Mouse (Mus musculus) liver, embryonic 16.5 days (tissue): ENCODE results near the gene Tstd2. TPM values are rescaled to one million over a fixed set of nuclear protein-coding genes. Genes with fewer than 3 reads are reported as not detected.

Source experiments
- ATAC-seq: fragments of 200-750 bp; cut with Nextera tagmentation; 2 replicates; pipeline ENCODE4 v1.8.0; 2017; ENCODE audit warnings: low read depth, mild to moderate bottlenecking, moderate number of reproducible peaks, moderate library complexity
- H3K27ac ChIP-seq: fragments of 300-500 bp; sonication (generic); 2 replicates; pipeline ENCODE4 v1.5.1; 2014; ENCODE audit warnings: mild to moderate bottlenecking, low read length
- H3K27me3 ChIP-seq: fragments of 300-500 bp; sonication (generic); 2 replicates; pipeline ENCODE4 v1.6.1; 2014; ENCODE audit warnings: low read depth, low read length, mixed read lengths; ENCODE audit not compliant: control insufficient read depth, insufficient read depth
- H3K36me3 ChIP-seq: fragments of 300-500 bp; sonication (generic); 2 replicates; pipeline ENCODE4 v1.6.1; 2014; ENCODE audit warnings: mild to moderate bottlenecking; ENCODE audit not compliant: control insufficient read depth, insufficient read depth
- H3K4me1 ChIP-seq: fragments of 300-500 bp; sonication (generic); 2 replicates; pipeline ENCODE4 v1.6.1; 2014; ENCODE audit warnings: low read depth, low read length, mixed read lengths; ENCODE audit not compliant: control insufficient read depth
- H3K4me2 ChIP-seq: fragments of 300-500 bp; sonication (generic); 2 replicates; pipeline ENCODE4 v1.6.1; 2014; ENCODE audit warnings: low read depth, low read length, mixed read lengths
- H3K4me3 ChIP-seq: fragments of 300-500 bp; sonication (generic); 2 replicates; pipeline ENCODE4 v1.5.1; 2014; ENCODE audit warnings: low read depth, mild to moderate bottlenecking, low read length
- H3K9ac ChIP-seq: fragments of 300-500 bp; sonication (generic); 2 replicates; pipeline ENCODE4 v1.6.1; 2014; ENCODE audit warnings: low read depth, low read length
- H3K9me3 ChIP-seq: fragments of 300-500 bp; sonication (generic); replicated peaks from 2 replicates; pipeline ENCODE4 v1.6.1; 2016; ENCODE audit warnings: low read length; ENCODE audit not compliant: control insufficient read depth
- WGBS: fragments of 180-500 bp; shearing (Covaris S2); extraction: QIAGEN DNeasy Blood & Tissue Kit; methylation state at CpG from one replicate; pipeline ENCODE4 v1.1.7; 2014; ENCODE audit not compliant: insufficient replicate concordance; 5-methylcytosine and 5-hydroxymethylcytosine counted together
- polyA plus RNA-seq: library from polyadenylated mRNA; unstranded; fragments of >200 nt; fragmentation: Nextera tagmentation; extraction: Ambion mirVana; gene quantifications from 2 replicates; pipeline ENCODE4 v1.2.1, GENCODE M21; 2015

Gene Tstd2
- polyA plus RNA-seq, 1 experiment from 2014 or later = 9.8 TPM

DNA sequence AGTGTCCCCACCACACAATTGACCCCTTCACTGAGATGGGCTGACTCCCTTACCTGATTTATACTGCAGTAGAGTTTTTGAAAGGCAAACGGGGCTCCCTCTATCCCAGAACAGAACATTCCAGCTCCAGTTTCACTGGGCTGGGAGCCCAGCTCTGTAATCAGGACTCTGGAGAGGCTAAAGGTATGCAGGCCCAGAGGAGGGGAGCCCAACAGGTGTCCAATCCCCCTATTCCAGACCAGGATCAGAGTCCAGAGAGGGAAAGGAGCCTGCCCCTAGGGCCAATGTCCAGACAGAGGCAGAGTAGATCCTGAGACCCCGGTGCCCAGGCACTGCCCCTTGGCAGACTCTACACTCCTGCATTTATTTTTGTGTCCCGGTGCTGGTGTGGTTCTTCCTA is 73.5 kb downstream of the Tstd2 start:
- Histone ChIP-seq H3K4me3 (no peak overlapping the region), H3K27me3 (no peaks in the 10 kb centered on the region), H3K9me3 (no peaks in the 10 kb centered on the region), H3K9ac (no peak overlapping the region), H3K4me1 (no peaks in the 10 kb centered on the region), H3K36me3 (peaks cover 53% of the 10 kb centered on the region), H3K27ac (no peak overlapping the region), H3K4me2 (no peak overlapping the region)
- WGBS = 74% methylated on average over 3 of the region's 3 CpGs
- ATAC-seq = no peak

Other genes with a start within 250 kb of the Tstd2 start
- gene Ccdc180, start 248.4 kb downstream of the Tstd2 start, polyA plus RNA-seq = 0.07 and 0.08 TPM in 2 replicates
- 11.9 and 12.1 TPM in 2 replicates for gene Tdrd7, start 173.4 kb downstream of the Tstd2 start, polyA plus RNA-seq
- 50.0 and 52.5 TPM in 2 replicates for gene Tmod1, start 99.8 kb downstream of the Tstd2 start, polyA plus RNA-seq
- gene Ncbp1, start 81 bp downstream of the Tstd2 start, polyA plus RNA-seq = 30.5 and 33.6 TPM in 2 replicates
- 7.0 and 7.9 TPM in 2 replicates for gene Xpa, start 57.6 kb upstream of the Tstd2 start, polyA plus RNA-seq
- not detected in 2 replicates for gene Foxe1, start 204.9 kb upstream of the Tstd2 start, polyA plus RNA-seq